Mouse (Mus musculus) MEL (cell line): ENCODE measurements around the gene Eif1ad. TPM values are rescaled to one million over a fixed set of nuclear protein-coding genes. Genes with fewer than 3 reads are reported as not detected.

Source experiments
- DNase-seq: peaks from one replicate; pipeline ENCODE4 v3.0.0; 2011; ENCODE audit warnings: low read depth, low spot score
- H3K27ac ChIP-seq: 2 replicates; pipeline ENCODE4 v1.5.1; 2012; ENCODE audit warnings: low read depth, mild to moderate bottlenecking, control low read depth, low read length, moderate library complexity; ENCODE audit not compliant: control insufficient read depth
- H3K27me3 ChIP-seq, 2 experiments: fragments of 150-350 bp in 1 of 2; sonication (generic) in 1 of 2; 2 replicates each; pipeline ENCODE4 v1.6.1; 2012; ENCODE audit warnings: low read length in 2 of 2, mild to moderate bottlenecking in 2 of 2, improper control_type of control experiment in 1 of 2, moderate library complexity in 1 of 2; ENCODE audit not compliant: insufficient read depth in 2 of 2, control insufficient read depth in 1 of 2
- H3K36me3 ChIP-seq, 2 experiments: 2 replicates each; pipeline ENCODE4 v1.6.1; 2012 to 2014; ENCODE audit warnings: low read length in 2 of 2, improper control_type of control experiment in 1 of 2, inconsistent platforms in 1 of 2, mild to moderate bottlenecking in 1 of 2; ENCODE audit not compliant: insufficient read depth in 2 of 2, control insufficient read depth in 1 of 2
- H3K4me1 ChIP-seq, 2 experiments: fragments of 150-350 bp in 1 of 2; sonication (generic) in 1 of 2; 2 replicates each; pipeline ENCODE4 v1.6.1; 2012; ENCODE audit warnings: low read length in 2 of 2, improper control_type of control experiment in 1 of 2, mild to moderate bottlenecking in 1 of 2; ENCODE audit not compliant: insufficient read depth in 2 of 2, control insufficient read depth in 1 of 2
- H3K4me3 ChIP-seq, 2 experiments: fragments of 150-350 bp in 1 of 2; sonication (generic) in 1 of 2; 2 replicates each; pipeline ENCODE4 v1.5.1; 2012; ENCODE audit warnings: low read depth in 2 of 2, low read length in 2 of 2, mild to moderate bottlenecking in 2 of 2, moderate library complexity in 2 of 2, control low read depth in 1 of 2, improper control_type of control experiment in 1 of 2; ENCODE audit not compliant: control insufficient read depth in 1 of 2, insufficient read depth in 1 of 2
- H3K79me2 ChIP-seq: 2 replicates; pipeline ENCODE4 v1.6.1; 2012; ENCODE audit warnings: mild to moderate bottlenecking, low read length, moderate library complexity; ENCODE audit not compliant: control insufficient read depth, poor library complexity, insufficient read depth
- H3K9ac ChIP-seq: 2 replicates; pipeline ENCODE4 v1.6.1; 2012; ENCODE audit warnings: low read depth, mild to moderate bottlenecking, control low read depth, low read length, moderate library complexity; ENCODE audit not compliant: control insufficient read depth, poor library complexity, severe bottlenecking
- H3K9me3 ChIP-seq: fragments of 150-350 bp; sonication (generic); replicated peaks from 2 replicates; pipeline ENCODE4 v1.6.1; 2012; ENCODE audit warnings: mild to moderate bottlenecking, low read length, improper control_type of control experiment, moderate library complexity; ENCODE audit not compliant: insufficient read depth
- CTCF ChIP-seq, 3 experiments: IDR thresholded peaks in 2 of 3; conservative IDR thresholded peaks in 1 of 3; 2 replicates each; pipeline ENCODE4 v1.5.1; 2011 to 2012; ENCODE audit warnings: low read length in 3 of 3, low read depth in 2 of 3, mild to moderate bottlenecking in 2 of 3, improper control_type of control experiment in 1 of 3, inconsistent platforms in 1 of 3, mixed read lengths in 1 of 3, moderate library complexity in 1 of 3; ENCODE audit not compliant: control insufficient read depth in 1 of 3, insufficient read depth in 1 of 3, poor library complexity in 1 of 3, severe bottlenecking in 1 of 3
- E2F4 ChIP-seq: IDR thresholded peaks from 2 replicates; pipeline ENCODE4 v1.6.1; 2011; ENCODE audit warnings: low read depth, low read length, improper control_type of control experiment, borderline replicate concordance
- EP300 ChIP-seq, 2 experiments: IDR thresholded peaks; 2 replicates each; pipeline ENCODE4 v1.6.1; 2011; ENCODE audit warnings: improper control_type of control experiment in 2 of 2, low read length in 2 of 2, low read depth in 1 of 2, mild to moderate bottlenecking in 1 of 2
- GATA1 ChIP-seq: IDR thresholded peaks from 2 replicates; pipeline ENCODE4 v1.6.1; 2011; ENCODE audit warnings: low read depth, low read length, improper control_type of control experiment
- KAT2A ChIP-seq: conservative IDR thresholded peaks from 2 replicates; pipeline ENCODE4 v1.6.1; 2012; ENCODE audit warnings: low read depth, low read length, improper control_type of control experiment, inconsistent platforms
- MAFK ChIP-seq: IDR thresholded peaks from 2 replicates; pipeline ENCODE4 v1.6.1; 2011; ENCODE audit warnings: low read depth, mild to moderate bottlenecking, low read length, improper control_type of control experiment, borderline replicate concordance
- MAX ChIP-seq: IDR thresholded peaks from 2 replicates; pipeline ENCODE4 v1.6.1; 2011; ENCODE audit warnings: low read length, improper control_type of control experiment
- MAZ ChIP-seq: IDR thresholded peaks from 2 replicates; pipeline ENCODE4 v1.6.1; 2012; ENCODE audit warnings: low read depth, mild to moderate bottlenecking, inconsistent platforms, low read length, improper control_type of control experiment
- MEF2A ChIP-seq: IDR thresholded peaks from 2 replicates; pipeline ENCODE4 v1.6.1; 2014; ENCODE audit warnings: low read depth, mild to moderate bottlenecking, inconsistent platforms, low read length, improper control_type of control experiment; ENCODE audit not compliant: poor library complexity, insufficient replicate concordance, severe bottlenecking; ENCODE audit errors: extremely low read depth
- MYC ChIP-seq: IDR thresholded peaks from 2 replicates; pipeline ENCODE4 v1.6.1; 2011; ENCODE audit warnings: low read depth, mild to moderate bottlenecking, low read length, improper control_type of control experiment, moderate library complexity
- POLR2AphosphoS2 ChIP-seq: IDR thresholded peaks from 2 replicates; pipeline ENCODE4 v1.6.1; 2011; ENCODE audit warnings: low read length, improper control_type of control experiment
- POLR2AphosphoS5 ChIP-seq: IDR thresholded peaks from 2 replicates; pipeline ENCODE4 v1.6.1; 2012; ENCODE audit warnings: low read depth, borderline replicate concordance, mild to moderate bottlenecking, inconsistent platforms, low read length, moderate library complexity, mixed read lengths
- RAD21 ChIP-seq: IDR thresholded peaks from 2 replicates; pipeline ENCODE4 v1.6.1; 2011; ENCODE audit warnings: mild to moderate bottlenecking, low read depth, low read length, improper control_type of control experiment
- RCOR1 ChIP-seq: IDR thresholded peaks from 2 replicates; pipeline ENCODE4 v1.6.1; 2012; ENCODE audit warnings: low read depth, mild to moderate bottlenecking, inconsistent platforms, low read length, improper control_type of control experiment
- SMC3 ChIP-seq: IDR thresholded peaks from 2 replicates; pipeline ENCODE4 v1.6.1; 2011; ENCODE audit warnings: low read depth, low read length, improper control_type of control experiment
- TAL1 ChIP-seq: IDR thresholded peaks from 2 replicates; pipeline ENCODE4 v1.6.1; 2012; ENCODE audit warnings: mild to moderate bottlenecking, inconsistent platforms, low read length, moderate library complexity, mixed read lengths
- TBP ChIP-seq: IDR thresholded peaks from 2 replicates; pipeline ENCODE4 v1.8.0; 2011; ENCODE audit warnings: low read depth, low read length, improper control_type of control experiment
- TCF12 ChIP-seq: IDR thresholded peaks from 2 replicates; pipeline ENCODE4 v1.6.1; 2014; ENCODE audit warnings: low read depth, mild to moderate bottlenecking, inconsistent platforms, low read length, improper control_type of control experiment, moderate library complexity
- ZNF384 ChIP-seq: IDR thresholded peaks from 2 replicates; pipeline ENCODE4 v1.6.1; 2012; ENCODE audit warnings: low read depth, mild to moderate bottlenecking, inconsistent platforms, low read length, improper control_type of control experiment
- polyA plus RNA-seq, 2 experiments: library from polyadenylated mRNA; stranded (reverse) in 1 of 2; unstranded in 1 of 2; fragments of >175 nt in 1 of 2; fragments of >200 nt in 1 of 2; gene quantifications; 2 replicates each; pipeline versions ENCODE4 v1.2.1 to v1.2.4; 2012; ENCODE audit warnings: low replicate concordance in 2 of 2, low read depth in 1 of 2; ENCODE audit not compliant: insufficient read length in 2 of 2, insufficient read depth in 1 of 2, missing spikeins in 1 of 2
- total RNA-seq: library from RNA; depleted of rRNA; stranded (reverse); fragments of 300-350 nt; gene quantifications from 2 replicates; pipeline ENCODE4 v1.2.3, GENCODE M21; 2012

Eif1ad gene
- total and polyA plus RNA-seq, 3 experiments = 121 to 129 TPM; not detected in 1

DNA sequence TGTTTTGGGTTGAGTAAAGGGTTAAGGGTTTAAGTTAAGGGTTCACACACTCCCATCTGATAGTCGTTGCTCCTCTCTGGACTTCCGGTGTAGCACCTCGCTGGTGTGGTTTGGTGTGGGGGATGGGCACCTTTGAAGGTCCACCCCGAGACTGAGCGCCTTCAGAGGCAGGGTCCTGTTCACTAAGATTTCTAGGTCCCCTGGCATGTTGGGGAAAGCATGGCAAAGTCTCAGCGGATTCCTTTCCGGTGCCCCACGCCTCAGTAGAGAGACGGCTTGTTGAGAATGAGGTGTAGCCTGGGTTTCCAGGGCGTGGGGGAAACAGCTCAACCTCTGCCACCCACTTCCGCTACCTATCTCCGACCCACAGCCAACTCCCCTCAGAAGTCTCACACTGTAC, 23.1 kb downstream of the Eif1ad start (continued):
- TF ChIP-seq ZNF384 (no peak), MAZ (peak; percentile 72; the same call in 1 of the 2 replicates), MYC (peak; percentile 96), MEF2A (no peak), SMC3 (no peak), MAFK (no peak), RAD21 (no peak), EP300 (IDR thresholded peaks at IDR 0.05; ENCODE audit: low read depth in 1 of 2, low read length in 2 of 2) (peak; percentile 48 to 80), TCF12 (peak; percentile 54; the same call in 1 of the 2 replicates), TAL1 (peak; percentile 41; the same call in 1 of the 2 replicates), KAT2A (peak; percentile 54; the same call in 1 of the 2 replicates), CTCF (IDR thresholded peaks at IDR 0.05 in 2 of 3, conservative IDR thresholded peaks at IDR 0.05 in 1 of 3; ENCODE audit: control insufficient read depth in 1 of 3, insufficient read depth in 1 of 3, low read depth in 2 of 3, low read length in 3 of 3, poor library complexity in 1 of 3, severe bottlenecking in 1 of 3) (no peak), POLR2AphosphoS2 (peak; percentile 75; the same call in 1 of the 2 replicates), MAX (peak; percentile 86), TBP (peak; percentile 75), E2F4 (0 out of 2 replicates have a peak, but pooled peaks have one; percentile 35)

DNA sequence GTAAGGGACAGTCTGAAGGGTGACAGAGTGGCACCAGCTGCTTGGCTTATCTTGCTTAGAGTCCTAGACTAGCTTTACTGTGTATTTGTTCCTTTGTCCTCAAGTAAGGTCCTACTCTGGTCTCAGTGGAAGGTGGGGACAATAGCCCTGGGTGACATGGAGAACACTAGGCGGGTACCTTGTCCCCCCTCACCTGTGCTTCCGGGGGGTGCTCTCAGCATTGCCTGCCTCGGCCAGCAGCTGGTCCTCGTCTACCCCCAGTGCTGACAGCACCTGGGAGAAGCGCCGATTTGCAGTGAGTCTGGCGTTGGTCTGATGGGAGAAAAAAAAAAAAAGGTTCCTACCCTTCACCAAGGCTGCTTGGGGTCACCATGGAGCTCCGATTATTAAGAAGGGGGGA, 23.9 kb downstream of the Eif1ad start:
- no peak for DNase-seq
- peaks cover 0 to 13% of the 10 kb centered on the region in 2 experiments; a peak in 2 of 4 replicates for H3K36me3 ChIP-seq
- H3K79me2 ChIP-seq = peaks cover 39% of the 10 kb centered on the region
- H3K27me3 ChIP-seq = no peaks in the 10 kb centered on the region
- TF ChIP-seq GATA1 (0 out of 2 replicates have a peak, but pooled peaks have one; percentile 21), RAD21 (no peak)
- H3K9ac ChIP-seq = peak overlapping the region; percentile 94
- H3K9me3 ChIP-seq = no peaks in the 10 kb centered on the region
- H3K27ac ChIP-seq = peak overlapping the region; percentile 98
- H3K4me1 ChIP-seq = peaks cover 3 to 26% of the 10 kb centered on the region in 2 experiments; a peak in 3 of 4 replicates
- H3K4me3 ChIP-seq = peak overlapping the region; percentile 70 to 81

DNA sequence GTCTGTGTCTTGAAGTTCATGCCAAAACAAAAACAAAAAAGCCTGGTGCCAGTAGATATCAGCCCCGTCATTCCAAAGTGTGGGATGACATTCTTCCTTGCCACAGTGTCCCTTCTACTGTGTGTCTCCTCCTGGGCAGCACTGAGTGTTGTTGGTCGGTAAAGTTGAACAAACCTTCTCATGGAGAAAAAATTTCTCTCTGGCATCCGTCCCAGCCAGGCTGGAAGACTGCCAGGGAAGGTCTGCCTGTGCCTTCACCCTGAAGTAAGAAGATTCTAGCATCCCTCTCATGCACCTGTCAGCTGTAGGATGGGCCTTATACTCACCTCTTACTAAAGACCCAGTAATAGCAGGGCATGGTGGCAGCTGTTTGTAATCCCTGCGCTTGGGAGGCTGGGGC, 26.4 kb downstream of the Eif1ad start:
- TF ChIP-seq ZNF384 (peak; percentile 49; the same call in 1 of the 2 replicates), POLR2AphosphoS5 (no peak), RCOR1 (no peak)
- TF ChIP-seq, all 39 proteins: peak for 1
- Histone ChIP-seq H3K27ac (no peak overlapping the region), H3K4me1 (peaks cover 0 to 14% of the 10 kb centered on the region in 2 experiments; a peak in 2 of 4 replicates), H3K36me3 (peaks cover 0 to 7% of the 10 kb centered on the region in 2 experiments; a peak in 2 of 4 replicates), H3K9me3 (no peaks in the 10 kb centered on the region), H3K27me3 (no peaks in the 10 kb centered on the region), H3K4me3 (no peak overlapping the region), H3K79me2 (peaks cover 18% of the 10 kb centered on the region), H3K9ac (no peak overlapping the region)
- DNase-seq = peak; percentile 71
